Comparison of ENCODE assay signal across 38 mouse cellular contexts in genomic region chr7:30924071-30924470, GRCm38 (mm10). TPM values are rescaled to one million over a fixed set of nuclear protein-coding genes. Genes with fewer than 3 reads are reported as not detected.
"Had no signal": no experiment of that assay in that cellular context is flagged by ENCODE, and none has a peak within 500 bp of the region (broad histone marks: within the 10 kb centered on the region; RNA-seq: fewer than 3 reads in every experiment).

No protein-coding gene starts in this region.

- H3K9me3 ChIP-seq: embryonic facial prominence, embryonic 10.5 days; embryonic facial prominence, embryonic 12.5 days; embryonic facial prominence, embryonic 13.5 days; embryonic facial prominence, embryonic 15.5 days; forebrain, embryonic 10.5 days; forebrain, embryonic 12.5 days; forebrain, embryonic 13.5 days; forebrain, embryonic 15.5 days had no signal

- H3K36me3 ChIP-seq: embryonic facial prominence, embryonic 10.5 days; embryonic facial prominence, embryonic 12.5 days; embryonic facial prominence, embryonic 13.5 days; embryonic facial prominence, embryonic 15.5 days; forebrain, embryonic 10.5 days; forebrain, embryonic 12.5 days; forebrain, embryonic 15.5 days had no signal

- H3K4me1 ChIP-seq: embryonic facial prominence, embryonic 10.5 days; embryonic facial prominence, embryonic 12.5 days; embryonic facial prominence, embryonic 13.5 days; embryonic facial prominence, embryonic 15.5 days; forebrain, embryonic 10.5 days; forebrain, embryonic 12.5 days; forebrain, embryonic 13.5 days; forebrain, embryonic 15.5 days had no signal

- H3K4me3 ChIP-seq: embryonic facial prominence, embryonic 10.5 days; embryonic facial prominence, embryonic 12.5 days; embryonic facial prominence, embryonic 13.5 days; embryonic facial prominence, embryonic 15.5 days; erythroblast, embryonic 14.5 days; forebrain, embryonic 10.5 days; forebrain, embryonic 12.5 days; forebrain, embryonic 13.5 days; forebrain, embryonic 15.5 days; gastrocnemius, adult 2 months; heart, adult 2 months had no signal

- DNase-seq: cerebellum, adult 18-20 months; cerebellum, adult 2 months; cerebellum, adult 8-10 months; cerebellum, adult 9-10 months; cerebellum, adult 9-11 months; cerebellum, postnatal 10 days; cerebellum, postnatal 14 days; cerebellum, postnatal 25 days; cerebellum, postnatal 36 days; embryo, embryonic 11 days; forebrain, postnatal 0 days; gastrocnemius, adult 2 months; gastrocnemius, postnatal 10 days; gastrocnemius, postnatal 14 days; gastrocnemius, postnatal 25 days; gastrocnemius, postnatal 36 days had no signal

- ATAC-seq: forebrain, embryonic 13.5 days; forebrain, embryonic 14.5 days; forebrain, embryonic 15.5 days; forebrain, embryonic 16.5 days; forebrain, postnatal 0 days had no signal

- H3K27ac ChIP-seq: embryonic facial prominence, embryonic 10.5 days; embryonic facial prominence, embryonic 12.5 days; embryonic facial prominence, embryonic 13.5 days; embryonic facial prominence, embryonic 15.5 days; forebrain, embryonic 10.5 days; forebrain, embryonic 12.5 days; forebrain, embryonic 13.5 days; forebrain, embryonic 15.5 days; gastrocnemius, adult 2 months; heart, adult 2 months had no signal

- H3K4me2 ChIP-seq: embryonic facial prominence, embryonic 12.5 days; embryonic facial prominence, embryonic 13.5 days; embryonic facial prominence, embryonic 15.5 days; forebrain, embryonic 12.5 days; forebrain, embryonic 13.5 days; forebrain, embryonic 15.5 days had no signal

- H3K9ac ChIP-seq: embryonic facial prominence, embryonic 12.5 days; embryonic facial prominence, embryonic 13.5 days; embryonic facial prominence, embryonic 15.5 days; forebrain, embryonic 12.5 days; forebrain, embryonic 13.5 days; forebrain, embryonic 15.5 days; forebrain, postnatal 0 days had no signal

- H3K27me3 ChIP-seq: embryonic facial prominence, embryonic 12.5 days; embryonic facial prominence, embryonic 13.5 days; embryonic facial prominence, embryonic 15.5 days; forebrain, embryonic 12.5 days; forebrain, embryonic 13.5 days; forebrain, embryonic 15.5 days had no signal

RNA-seq across cellular contexts. Expression of gene Hamp2, which starts 0.4 kb away (rescaled TPM):
- total RNA-seq: common myeloid progenitor, adult 5-6 weeks; forebrain, postnatal 0 days; gastrocnemius, adult 18-20 months; gastrocnemius, adult 2 months; gastrocnemius, adult 8-10 months; gastrocnemius, postnatal 10 days; gastrocnemius, postnatal 14 days; gastrocnemius, postnatal 25 days; gastrocnemius, postnatal 36 days; gastrocnemius, postnatal 4 days; granulocyte monocyte progenitor cell, adult 5-6 weeks had no signal
- polyA plus RNA-seq: cerebellum, adult 2 months; cortical plate, adult 2 months; embryonic facial prominence, embryonic 10.5 days; embryonic facial prominence, embryonic 11.5 days; embryonic facial prominence, embryonic 12.5 days; embryonic facial prominence, embryonic 14.5 days; embryonic facial prominence, embryonic 15.5 days; erythroblast, embryonic 14.5 days; forebrain, embryonic 10.5 days; forebrain, embryonic 11.5 days; forebrain, embryonic 12.5 days; forebrain, embryonic 13.5 days; forebrain, embryonic 14.5 days; forebrain, embryonic 15.5 days; forebrain, embryonic 16.5 days; forebrain, postnatal 0 days; frontal cortex, adult 2 months had no signal

RNA-seq across cellular contexts. Expression of gene Mag, which starts 9.4 kb away (rescaled TPM):
- total RNA-seq: common myeloid progenitor, adult 5-6 weeks; heart, adult 2 months had no signal
- polyA plus RNA-seq: erythroblast, embryonic 14.5 days had no signal

RNA-seq across cellular contexts. Expression of gene Hamp, which starts 19.8 kb away (rescaled TPM):
- total RNA-seq: common myeloid progenitor, adult 5-6 weeks; forebrain, postnatal 0 days; gastrocnemius, adult 2 months; gastrocnemius, postnatal 10 days; gastrocnemius, postnatal 14 days; gastrocnemius, postnatal 25 days; gastrocnemius, postnatal 36 days; granulocyte monocyte progenitor cell, adult 5-6 weeks had no signal
- polyA plus RNA-seq: cerebellum, adult 2 months; cortical plate, adult 2 months; embryonic facial prominence, embryonic 10.5 days; embryonic facial prominence, embryonic 11.5 days; embryonic facial prominence, embryonic 12.5 days; embryonic facial prominence, embryonic 13.5 days; embryonic facial prominence, embryonic 14.5 days; embryonic facial prominence, embryonic 15.5 days; erythroblast, embryonic 14.5 days; forebrain, embryonic 10.5 days; forebrain, embryonic 11.5 days; forebrain, embryonic 12.5 days; forebrain, embryonic 13.5 days; forebrain, embryonic 14.5 days; forebrain, embryonic 15.5 days; forebrain, embryonic 16.5 days; forebrain, postnatal 0 days; frontal cortex, adult 2 months had no signal

RNA-seq across cellular contexts. Expression of gene Cd22, which starts 43.9 kb away (rescaled TPM):
- total RNA-seq: forebrain, postnatal 0 days; gastrocnemius, adult 18-20 months; gastrocnemius, adult 8-10 months; gastrocnemius, postnatal 36 days; granulocyte monocyte progenitor cell, adult 5-6 weeks had no signal
- polyA plus RNA-seq: embryonic facial prominence, embryonic 11.5 days; embryonic facial prominence, embryonic 13.5 days; erythroblast, embryonic 14.5 days; forebrain, embryonic 10.5 days; forebrain, embryonic 11.5 days; forebrain, embryonic 12.5 days; forebrain, embryonic 13.5 days; forebrain, embryonic 14.5 days; forebrain, embryonic 15.5 days; forebrain, postnatal 0 days had no signal
